Mouse (Mus musculus): ENCODE data around the gene Lrrc18.
A peak's percentile ranks its signal among the peaks of the same experiment; 100 is the strongest.

Lrrc18 gene

GRCm38 (mm10) chr14:32991082-32991481 lies at the start of gene Lrrc18:
Gene Lrrc18, plus strand, starts transcription at chr14:32991382.
- no peak for DNase-seq (ENCODE audit: low spot score)

GRCm38 (mm10) chr14:32947512-32947911 lies 43.7 kb upstream of the Lrrc18 start:
- DNase-seq (ENCODE audit: low spot score): no peak

- no peak for DNase-seq (ENCODE audit: low spot score)
These were observed 40.6 kb upstream of the Lrrc18 start for GRCm38 (mm10) chr14:32950312-32951301.

GRCm38 (mm10) chr14:32956486-32956885 lies 34.7 kb upstream of the Lrrc18 start:
- no peak for DNase-seq (ENCODE audit: low spot score)

- no peak for DNase-seq (ENCODE audit: low spot score)
These were observed 32.5 kb upstream of the Lrrc18 start for GRCm38 (mm10) chr14:32958671-32959070.

- DNase-seq (ENCODE audit: low spot score): peak; percentile 30
These were observed 30.7 kb upstream of the Lrrc18 start for GRCm38 (mm10) chr14:32960481-32960880.

- DNase-seq (ENCODE audit: low spot score): no peak
These were observed 26.4 kb upstream of the Lrrc18 start for GRCm38 (mm10) chr14:32964742-32965141.

GRCm38 (mm10) chr14:32970700-32971099 lies 20.5 kb upstream of the Lrrc18 start:
- DNase-seq (ENCODE audit: low spot score): no peak

- DNase-seq (ENCODE audit: low spot score): no peak
These were observed 6.9 kb upstream of the Lrrc18 start for GRCm38 (mm10) chr14:32984176-32984738.

- no peak for DNase-seq (ENCODE audit: low spot score)
These were observed 4.5 kb upstream of the Lrrc18 start for GRCm38 (mm10) chr14:32986659-32987058.

- DNase-seq (ENCODE audit: low spot score): no peak
These were observed 3.9 kb downstream of the Lrrc18 start for GRCm38 (mm10) chr14:32994954-32995636.

GRCm38 (mm10) chr14:32999511-32999910 lies 8.3 kb downstream of the Lrrc18 start:
- no peak for DNase-seq (ENCODE audit: low spot score)

- DNase-seq (ENCODE audit: low spot score): no peak
These were observed 9.2 kb downstream of the Lrrc18 start for GRCm38 (mm10) chr14:33000112-33000979.

- DNase-seq (ENCODE audit: low spot score): no peak
These were observed 13.9 kb downstream of the Lrrc18 start for GRCm38 (mm10) chr14:33005114-33005513.

GRCm38 (mm10) chr14:33007638-33008037 lies 16.5 kb downstream of the Lrrc18 start:
- no peak for DNase-seq (ENCODE audit: low spot score)

- no peak for DNase-seq (ENCODE audit: low spot score)
These were observed 27.9 kb downstream of the Lrrc18 start for GRCm38 (mm10) chr14:33019050-33019449.

- no peak for DNase-seq (ENCODE audit: low spot score)
These were observed 28.4 kb downstream of the Lrrc18 start for GRCm38 (mm10) chr14:33019606-33020005.

- no peak for DNase-seq (ENCODE audit: low spot score)
These were observed 39.7 kb downstream of the Lrrc18 start for GRCm38 (mm10) chr14:33030849-33031248.

GRCm38 (mm10) chr14:33033424-33033823 lies 42.2 kb downstream of the Lrrc18 start:
- DNase-seq (ENCODE audit: low spot score): no peak

GRCm38 (mm10) chr14:33035386-33035785 lies 44.2 kb downstream of the Lrrc18 start:
- no peak for DNase-seq (ENCODE audit: low spot score)

GRCm38 (mm10) chr14:33036811-33037210 lies 45.6 kb downstream of the Lrrc18 start:
- DNase-seq (ENCODE audit: low spot score): no peak

- no peak for DNase-seq (ENCODE audit: low spot score)
These were observed 54.0 kb downstream of the Lrrc18 start for GRCm38 (mm10) chr14:33045217-33045616.
